Mouse (Mus musculus) heart, postnatal 25 days (tissue): ENCODE results near the gene H2al1e. TPM values are rescaled to one million over a fixed set of nuclear protein-coding genes. Genes with fewer than 3 reads are reported as not detected.
A peak's percentile ranks its signal among the peaks of the same experiment; 100 is the strongest.
"Not testable (repeated sequence)": the region's sequence is repeated elsewhere in the genome, so short reads cannot be mapped to it uniquely, and the experiment has no call there.

Experiments used
- DNase-seq: peaks from one replicate; pipeline ENCODE4 v3.0.0; 2022; ENCODE audit warnings: low spot score
- intact Hi-C: fragments of 180-260 bp; cut with DNase I; formaldehyde crosslinking; loops from one replicate; pipeline ENCODE4 v1.15.1; 2025
- total RNA-seq, 2 experiments: library from RNA; stranded (reverse); gene quantifications; 2 replicates each; pipeline ENCODE4 v1.2.3; 2021

The H2al1e gene
- total RNA-seq: not detected

- DNase-seq, intact Hi-C loops: not testable (repeated sequence)
Observed at GRCm38 (mm10) chrX:11311634-11312033, at the start of gene H2al1e. TSS of gene H2al1e (plus strand) at chrX:11311934.

GRCm38 (mm10) chrX:11264918-11265317 lies 46.8 kb upstream of the H2al1e start:
- intact Hi-C loops: loop anchor here (10.0 kb wide), 1 partner anchor 100 kb away; no protein-coding TSS in a partner anchor
- no peak for DNase-seq

- intact Hi-C loops: loop anchor here (10.0 kb wide), 1 partner anchor 97 kb away; no protein-coding TSS in a partner anchor
- DNase-seq: peak; percentile 8
Observed at GRCm38 (mm10) chrX:11267791-11268190, 43.9 kb upstream of the H2al1e start.

- intact Hi-C loops: loop anchor here (10.0 kb wide), 1 partner anchor 96 kb away; no protein-coding TSS in a partner anchor
- no peak for DNase-seq
Observed at GRCm38 (mm10) chrX:11269074-11269473, 42.7 kb upstream of the H2al1e start.

- DNase-seq: no peak
- intact Hi-C loops: no loop called here
Observed at GRCm38 (mm10) chrX:11273190-11273589, 38.5 kb upstream of the H2al1e start.

GRCm38 (mm10) chrX:11277083-11277482 lies 34.7 kb upstream of the H2al1e start:
- DNase-seq: no peak
- intact Hi-C loops: no loop called here

- DNase-seq: no peak
- intact Hi-C loops: loop anchor here (10.0 kb wide), 1 partner anchor 56 kb away; no protein-coding TSS in a partner anchor
Observed at GRCm38 (mm10) chrX:11280741-11281140, 31.0 kb upstream of the H2al1e start.

GRCm38 (mm10) chrX:11288306-11288882 lies 23.3 kb upstream of the H2al1e start:
- intact Hi-C loops: loop anchor here (10.0 kb wide), 1 partner anchor 64 kb away; no protein-coding TSS in a partner anchor
- DNase-seq: no peak

GRCm38 (mm10) chrX:11289244-11289643 lies 22.5 kb upstream of the H2al1e start:
- intact Hi-C loops: loop anchor here (10.0 kb wide), 1 partner anchor 64 kb away; no protein-coding TSS in a partner anchor
- no peak for DNase-seq

GRCm38 (mm10) chrX:11298957-11299356 lies 12.8 kb upstream of the H2al1e start, which contains the start of gene H2al1a:
TSS of gene H2al1a (plus strand) at chrX:11299257.
- DNase-seq, intact Hi-C loops: not testable (repeated sequence)

GRCm38 (mm10) chrX:11302132-11302531 lies 9.6 kb upstream of the H2al1e start, which contains the start of gene H2al1b:
TSS of gene H2al1b (plus strand) at chrX:11302432.
- DNase-seq, intact Hi-C loops: not testable (repeated sequence)

GRCm38 (mm10) chrX:11305355-11305754 lies 6.4 kb upstream of the H2al1e start, which contains the start of gene H2al1c:
TSS of gene H2al1c (plus strand) at chrX:11305655.
- DNase-seq, intact Hi-C loops: not testable (repeated sequence)

- DNase-seq, intact Hi-C loops: not testable (repeated sequence)
Observed at GRCm38 (mm10) chrX:11308524-11308923, 3.2 kb upstream of the H2al1e start, which contains the start of gene H2al1d. TSS of gene H2al1d (plus strand) at chrX:11308824.

- intact Hi-C loops, DNase-seq: not testable (repeated sequence)
Observed at GRCm38 (mm10) chrX:11314858-11315257, 3.1 kb downstream of the H2al1e start, which contains the start of gene H2al1f. TSS of gene H2al1f (plus strand) at chrX:11315158.

- not testable (repeated sequence) for DNase-seq
Observed at GRCm38 (mm10) chrX:11317956-11318355, 6.2 kb downstream of the H2al1e start, which contains the start of gene H2al1g. TSS of gene H2al1g (plus strand) at chrX:11318256.

GRCm38 (mm10) chrX:11321192-11321591 lies 9.5 kb downstream of the H2al1e start, which contains the start of gene H2al1h:
TSS of gene H2al1h (plus strand) at chrX:11321492.
- DNase-seq, intact Hi-C loops: not testable (repeated sequence)

More at GRCm38 (mm10) chrX:11317956-11318355, 6.2 kb downstream of the H2al1e start, which contains the start of gene H2al1g:
- intact Hi-C loops: not testable (repeated sequence)

- DNase-seq, intact Hi-C loops: not testable (repeated sequence)
Observed at GRCm38 (mm10) chrX:11324359-11324758, 12.6 kb downstream of the H2al1e start, which contains the start of gene H2al1i. TSS of gene H2al1i (plus strand) at chrX:11324659.

- intact Hi-C loops, DNase-seq: not testable (repeated sequence)
Observed at GRCm38 (mm10) chrX:11327522-11327921, 15.8 kb downstream of the H2al1e start, which contains the start of gene H2al1j. TSS of gene H2al1j (plus strand) at chrX:11327822.

GRCm38 (mm10) chrX:11345762-11346161 lies 34.0 kb downstream of the H2al1e start:
- DNase-seq: no peak
- intact Hi-C loops: no loop called here

- intact Hi-C loops: no loop called here
- no peak for DNase-seq
Observed at GRCm38 (mm10) chrX:11346756-11347155, 35.0 kb downstream of the H2al1e start.

- no peak for DNase-seq
- intact Hi-C loops: loop anchor here (10.0 kb wide), 1 partner anchor 96 kb away; no protein-coding TSS in a partner anchor
Observed at GRCm38 (mm10) chrX:11360823-11361222, 49.1 kb downstream of the H2al1e start.
